Mouse (Mus musculus) skeletal muscle tissue, adult 2 months (tissue): ENCODE data around the gene Naa11.

Source experiments
- DNase-seq: peaks from one replicate; pipeline ENCODE4 v3.0.0-alpha.2; 2012; ENCODE audit warnings: low read depth, low spot score

Naa11 gene

GRCm38 (mm10) chr5:97392160-97392559, at the start of gene Naa11:
TSS of gene Naa11 (minus strand) at chr5:97392379.
- no peak for DNase-seq

GRCm38 (mm10) chr5:97432512-97432911, 40.3 kb upstream of the Naa11 start:
- DNase-seq: no peak

GRCm38 (mm10) chr5:97429976-97430375, 37.8 kb upstream of the Naa11 start:
- no peak for DNase-seq

GRCm38 (mm10) chr5:97421669-97422068, 29.5 kb upstream of the Naa11 start:
- no peak for DNase-seq

GRCm38 (mm10) chr5:97417185-97417584, 25.0 kb upstream of the Naa11 start:
- DNase-seq: no peak

GRCm38 (mm10) chr5:97415837-97416236, 23.7 kb upstream of the Naa11 start:
- DNase-seq: no peak

GRCm38 (mm10) chr5:97413716-97414115, 21.5 kb upstream of the Naa11 start:
- DNase-seq: no peak

GRCm38 (mm10) chr5:97410190-97410589, 18.0 kb upstream of the Naa11 start:
- no peak for DNase-seq

- DNase-seq: no peak
Measured at GRCm38 (mm10) chr5:97409234-97409704, 17.1 kb upstream of the Naa11 start.

GRCm38 (mm10) chr5:97401042-97401441, 8.9 kb upstream of the Naa11 start:
- no peak for DNase-seq

GRCm38 (mm10) chr5:97397585-97397984, 5.4 kb upstream of the Naa11 start:
- DNase-seq: no peak

GRCm38 (mm10) chr5:97387622-97388021, 4.6 kb downstream of the Naa11 start:
- no peak for DNase-seq

- no peak for DNase-seq
Measured at GRCm38 (mm10) chr5:97384399-97384798, 7.8 kb downstream of the Naa11 start.

GRCm38 (mm10) chr5:97382548-97383222, 9.5 kb downstream of the Naa11 start:
- no peak for DNase-seq

- DNase-seq: no peak
Measured at GRCm38 (mm10) chr5:97379976-97380375, 12.2 kb downstream of the Naa11 start.

- DNase-seq: no peak
Measured at GRCm38 (mm10) chr5:97364781-97365180, 27.4 kb downstream of the Naa11 start.

GRCm38 (mm10) chr5:97364252-97364651, 27.9 kb downstream of the Naa11 start:
- no peak for DNase-seq

- peak; percentile 19 for DNase-seq
Measured at GRCm38 (mm10) chr5:97362539-97362938, 29.6 kb downstream of the Naa11 start.

- DNase-seq: no peak
Measured at GRCm38 (mm10) chr5:97359104-97359503, 33.1 kb downstream of the Naa11 start.

- no peak for DNase-seq
Measured at GRCm38 (mm10) chr5:97356135-97356534, 36.0 kb downstream of the Naa11 start.

- no peak for DNase-seq
Measured at GRCm38 (mm10) chr5:97355152-97355551, 37.0 kb downstream of the Naa11 start.

- DNase-seq: peak; percentile 18
Measured at GRCm38 (mm10) chr5:97348760-97349159, 43.4 kb downstream of the Naa11 start.

- DNase-seq: no peak
Measured at GRCm38 (mm10) chr5:97348310-97348709, 43.9 kb downstream of the Naa11 start.
